Mouse (Mus musculus) spleen, postnatal 10 days (tissue): ENCODE data around the gene Slc16a13.
"Not testable (repeated sequence)": the region's sequence is repeated elsewhere in the genome, so short reads cannot be mapped to it uniquely, and the experiment has no call there.

Experiments used
- DNase-seq, 2 experiments: peaks; one replicate each; pipeline ENCODE4 v3.0.0; 2021 to 2022; ENCODE audit warnings: low spot score in 2 of 2

Slc16a13 gene

GRCm38 (mm10) chr11:70171847-70172246 lies 49.0 kb downstream of the Slc16a13 start:
- peak; percentile 22 to 54 for DNase-seq

GRCm38 (mm10) chr11:70171181-70171580 lies 49.7 kb downstream of the Slc16a13 start:
- no peak for DNase-seq

GRCm38 (mm10) chr11:70170291-70170690 lies 50.6 kb downstream of the Slc16a13 start:
- DNase-seq: no peak

GRCm38 (mm10) chr11:70169471-70169870 lies 51.4 kb downstream of the Slc16a13 start:
- not testable (repeated sequence) for DNase-seq

- no peak for DNase-seq
Measured at GRCm38 (mm10) chr11:70168136-70168535, 52.7 kb downstream of the Slc16a13 start.
